Mouse (Mus musculus) spleen, postnatal 10 days (tissue): ENCODE measurements around the gene Adra1b.

Experiments
- DNase-seq, 2 experiments: peaks; one replicate each; pipeline ENCODE4 v3.0.0; 2021 to 2022; ENCODE audit warnings: low spot score in 2 of 2

Adra1b gene

DNA sequence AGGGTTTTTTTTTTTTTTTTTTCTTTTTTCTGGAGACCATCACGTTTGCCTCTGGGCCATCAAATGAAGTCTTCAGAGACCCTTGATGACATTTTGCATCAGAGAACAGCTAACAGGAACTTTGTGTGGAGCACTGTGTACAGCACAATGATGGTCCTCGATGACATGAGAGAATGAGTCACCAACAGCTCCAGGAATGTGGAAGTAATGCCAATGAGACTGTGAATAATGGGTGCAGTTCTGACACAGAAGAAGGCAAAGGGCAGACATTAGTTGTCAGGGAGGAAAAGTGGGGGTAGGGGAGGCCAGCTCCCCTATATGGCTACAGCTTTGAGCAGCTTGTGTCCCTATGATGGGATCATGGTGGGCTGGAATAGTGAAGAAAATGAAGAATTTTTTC lies 5.7 kb downstream of the Adra1b start:
- DNase-seq, result no peak

DNA sequence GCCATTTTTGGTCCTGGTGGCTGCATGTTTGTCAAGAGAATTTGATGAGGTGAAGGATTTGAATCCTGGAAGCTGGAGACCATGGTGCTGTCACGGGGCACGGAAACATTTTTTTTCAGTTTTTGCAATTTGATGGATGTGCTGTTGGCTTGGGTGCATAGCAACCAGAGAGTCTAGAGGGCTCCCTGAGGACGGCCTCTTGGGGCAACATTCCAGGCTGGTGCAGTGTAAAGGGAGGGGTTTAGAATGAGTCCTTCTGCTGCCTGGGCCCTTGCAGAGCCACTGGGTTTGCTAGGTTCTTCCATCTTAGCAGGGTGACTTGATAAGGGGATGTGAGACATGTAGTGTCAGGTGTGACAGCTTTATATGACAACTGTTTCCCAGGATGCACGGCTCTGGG lies 8.5 kb downstream of the Adra1b start:
- no peak for DNase-seq

DNA sequence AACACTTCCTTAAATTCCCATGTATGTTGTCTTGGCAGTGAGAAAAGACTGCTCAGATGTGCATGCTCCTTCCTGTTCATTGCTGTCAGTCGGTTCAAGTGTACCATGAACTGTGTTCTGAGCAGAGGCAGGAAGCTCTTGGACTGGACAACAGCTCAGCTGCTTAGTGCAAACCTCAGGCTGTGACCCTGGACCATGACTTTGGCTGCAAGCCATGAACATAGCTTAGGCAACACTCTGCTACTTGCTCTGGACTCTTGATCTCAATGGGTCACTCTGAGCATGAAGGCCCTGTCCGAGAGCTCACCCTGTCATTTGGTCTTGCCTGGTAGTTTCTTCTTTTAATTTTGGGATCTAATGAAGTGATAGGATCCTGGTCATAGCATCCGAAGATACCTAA lies 9.6 kb downstream of the Adra1b start:
- no peak for DNase-seq

DNA sequence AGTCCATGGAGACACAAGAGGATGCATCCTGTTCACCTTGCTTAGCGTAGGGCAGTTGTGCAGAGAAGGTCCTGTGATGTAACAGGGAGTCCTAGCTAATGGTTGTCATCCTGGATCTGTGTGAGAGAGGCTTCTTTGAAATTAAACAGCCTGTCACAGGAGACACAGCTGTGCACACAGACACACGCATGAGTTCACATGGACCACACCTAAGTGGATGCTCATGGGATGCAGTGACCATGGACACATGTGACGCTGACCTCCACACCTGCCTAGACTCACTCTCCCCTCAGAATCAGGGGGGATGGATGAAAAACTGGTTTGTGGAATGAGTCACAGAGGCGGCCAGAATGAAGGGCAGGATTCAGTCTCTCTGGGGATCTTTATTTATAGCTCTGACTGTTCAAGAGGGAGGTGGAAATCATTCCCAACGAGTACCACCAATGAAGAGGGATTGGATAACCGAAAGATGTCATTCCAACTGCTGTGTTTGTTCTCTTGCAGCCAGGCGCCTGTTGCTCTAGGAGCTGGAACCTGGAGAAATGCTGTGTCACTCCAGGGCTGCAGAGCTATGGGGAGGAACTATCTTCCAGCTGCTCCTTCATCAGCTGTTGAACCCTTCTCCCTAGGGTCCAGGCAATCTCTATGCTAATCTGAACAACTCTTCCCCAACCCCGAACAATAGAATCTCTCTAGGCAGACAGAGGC lies 11.6 kb downstream of the Adra1b start:
- no peak for DNase-seq

DNA sequence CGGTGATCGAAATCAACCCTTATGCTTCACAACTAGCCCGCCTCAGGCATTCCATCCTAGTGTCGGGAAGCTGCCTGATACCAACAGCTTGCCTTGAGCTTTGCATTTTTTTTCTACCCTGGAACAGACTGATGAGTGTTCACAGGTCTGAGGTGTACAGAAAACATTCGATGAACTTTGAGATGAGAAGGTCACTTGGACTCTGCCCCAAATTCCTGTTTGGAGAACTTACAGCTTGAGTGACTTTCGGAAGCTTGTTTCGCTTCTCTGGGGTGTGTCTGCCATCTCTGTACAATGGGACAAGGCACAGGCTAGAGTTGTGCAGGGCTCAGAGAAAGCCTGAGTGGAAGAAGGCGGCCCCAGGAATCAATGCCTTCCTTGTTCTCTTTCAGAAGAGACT lies 12.3 kb downstream of the Adra1b start:
- no peak for DNase-seq

DNA sequence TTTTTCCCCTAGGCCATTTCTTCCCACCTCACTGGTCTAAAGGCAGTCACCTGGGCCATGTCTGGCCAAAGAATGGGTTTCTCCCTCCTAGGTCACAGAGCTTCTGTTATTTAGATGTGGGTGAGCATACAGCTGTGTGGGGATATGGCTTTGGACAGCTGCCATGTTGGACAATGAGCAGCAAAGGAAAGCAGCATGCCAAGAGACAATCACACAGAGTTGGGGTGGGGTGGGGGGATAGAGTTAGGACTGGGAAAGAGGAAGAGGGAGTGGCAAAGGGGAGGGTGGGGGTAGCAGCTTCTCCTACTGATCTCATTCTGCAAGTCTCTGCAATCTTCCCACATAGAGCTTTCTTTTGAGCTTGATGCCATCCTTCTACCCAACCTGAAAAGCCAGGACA lies 13.4 kb downstream of the Adra1b start:
- DNase-seq, result no peak

DNA sequence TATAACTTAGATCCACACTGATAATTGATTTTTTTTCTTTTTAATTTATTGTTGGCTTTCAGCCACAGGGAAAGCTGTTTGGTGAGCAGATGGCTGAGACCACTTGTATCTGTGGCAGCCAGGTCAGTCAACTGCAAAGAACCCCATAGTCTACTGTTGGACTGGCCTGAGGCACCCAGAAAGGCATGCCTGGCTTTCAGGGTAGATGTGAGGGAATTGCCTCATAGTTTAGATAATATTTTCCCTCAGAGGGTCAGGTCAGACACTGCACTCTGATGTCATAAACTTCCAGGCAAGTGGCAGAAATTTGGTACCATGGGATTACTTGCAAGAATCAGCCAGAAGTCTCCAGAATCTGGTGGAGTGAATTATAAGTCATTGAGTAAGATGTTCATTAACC lies 16.5 kb downstream of the Adra1b start:
- no peak for DNase-seq

DNA sequence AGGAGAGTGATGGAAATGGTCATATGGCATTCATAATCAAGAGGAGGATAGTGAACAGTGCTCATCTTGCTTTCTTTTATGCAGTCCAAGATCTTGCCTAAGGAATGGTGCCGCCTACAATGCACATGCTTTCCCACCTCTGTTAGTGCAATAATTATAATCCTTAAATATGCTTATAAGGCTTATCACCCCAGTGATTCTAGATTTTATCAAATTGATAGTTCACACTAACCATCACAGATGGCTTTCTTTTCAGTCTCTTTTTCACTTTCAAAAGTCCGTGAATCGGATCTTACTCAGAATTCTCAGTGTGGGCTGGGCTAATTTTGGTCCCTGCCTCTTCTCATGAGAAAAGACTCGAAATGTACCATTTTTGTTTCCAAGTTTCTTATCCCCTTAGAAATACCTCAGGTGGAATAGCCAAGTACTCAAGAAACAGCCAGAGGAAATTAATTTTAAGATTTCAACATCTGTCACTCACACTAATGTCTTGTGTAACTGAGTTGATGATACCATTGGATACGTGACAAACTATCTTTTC lies 17.3 kb downstream of the Adra1b start:
- DNase-seq, result no peak

DNA sequence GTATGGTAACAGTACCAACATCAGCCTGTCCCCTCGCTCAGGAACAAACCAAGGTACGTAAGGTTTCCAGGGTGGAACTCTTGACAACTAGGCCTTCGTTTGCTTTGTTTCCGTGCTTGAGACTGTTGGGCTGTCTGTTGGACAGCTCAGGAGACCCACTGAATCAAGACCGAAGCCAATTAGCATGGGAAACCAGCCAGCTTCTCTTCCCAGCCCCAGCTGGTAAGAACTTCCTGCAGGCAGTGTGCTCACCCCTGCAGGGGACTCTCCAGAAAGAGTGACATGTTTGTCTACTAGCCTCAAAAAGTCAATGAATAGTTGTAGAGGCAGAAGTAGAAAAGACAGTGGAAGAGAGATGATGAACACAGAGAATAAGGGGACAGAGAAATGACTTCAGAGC lies 23.8 kb downstream of the Adra1b start:
- DNase-seq, result no peak

DNA sequence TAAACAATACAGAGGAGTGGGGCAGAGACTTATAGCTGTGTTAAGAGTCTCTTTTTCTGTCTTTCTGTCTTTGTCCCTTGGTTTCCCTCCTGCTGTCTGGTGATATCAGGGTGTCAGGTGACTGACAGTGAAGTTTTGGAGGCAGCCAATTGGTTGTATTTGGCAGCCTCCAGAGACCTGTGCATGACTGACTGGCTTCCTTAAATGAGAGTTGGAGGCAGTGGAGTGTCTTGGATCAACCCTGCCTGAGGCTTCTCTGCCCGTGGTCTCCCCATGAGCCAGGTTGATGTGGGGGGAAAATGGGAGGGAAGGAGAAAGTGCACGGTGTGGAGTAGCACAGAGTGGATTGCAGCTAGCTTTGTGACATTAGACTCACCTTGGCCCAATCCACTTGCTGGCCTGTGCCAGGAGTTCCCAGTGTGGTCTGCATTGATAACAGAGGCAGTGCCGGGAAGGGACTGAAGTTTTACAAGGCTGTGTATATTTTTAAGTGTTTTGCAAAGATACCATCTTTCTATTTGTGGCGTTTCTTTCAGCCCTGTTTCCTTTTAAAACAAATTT lies 33.2 kb downstream of the Adra1b start:
- no peak for DNase-seq

DNA sequence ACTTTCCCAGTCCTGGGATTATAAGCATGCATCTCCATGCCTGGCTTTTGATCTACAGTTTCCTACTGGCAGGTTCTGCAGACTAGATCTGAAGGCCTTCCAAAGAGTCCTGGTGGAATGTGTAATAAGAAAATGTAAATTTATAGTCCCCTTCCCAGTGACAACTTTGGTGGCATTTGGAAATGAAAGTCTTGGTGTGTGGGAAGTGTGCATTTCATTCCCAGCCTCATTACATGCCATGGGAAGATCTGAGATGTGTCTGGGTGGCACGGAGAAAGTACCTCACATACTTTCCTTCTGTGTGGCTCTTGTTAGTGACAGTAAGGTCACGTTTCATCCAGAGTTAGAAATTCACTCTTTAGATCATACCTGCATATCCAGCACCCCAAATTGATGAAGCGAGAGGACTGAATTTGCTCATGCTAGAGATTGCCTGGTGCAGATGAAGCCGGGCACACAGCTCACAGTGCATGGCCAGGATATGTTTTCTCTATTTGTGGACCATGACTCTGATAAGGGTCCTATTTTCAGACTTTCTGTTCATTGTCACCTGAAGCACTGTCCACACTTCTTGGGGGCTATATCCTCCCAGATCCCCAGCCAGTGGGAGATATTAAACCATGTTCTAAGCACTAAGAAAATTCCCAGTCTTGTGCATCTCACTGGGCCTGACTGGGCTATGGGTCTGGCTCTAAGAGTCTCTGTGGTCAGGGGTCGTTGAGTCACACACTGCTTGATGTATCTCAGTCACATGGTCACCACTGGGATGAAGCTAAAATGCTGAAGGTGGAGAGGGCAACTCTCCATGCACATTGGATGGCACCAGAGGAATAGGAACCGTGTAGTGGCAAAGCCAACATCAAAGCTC lies 35.5 kb downstream of the Adra1b start:
- DNase-seq, result no peak

DNA sequence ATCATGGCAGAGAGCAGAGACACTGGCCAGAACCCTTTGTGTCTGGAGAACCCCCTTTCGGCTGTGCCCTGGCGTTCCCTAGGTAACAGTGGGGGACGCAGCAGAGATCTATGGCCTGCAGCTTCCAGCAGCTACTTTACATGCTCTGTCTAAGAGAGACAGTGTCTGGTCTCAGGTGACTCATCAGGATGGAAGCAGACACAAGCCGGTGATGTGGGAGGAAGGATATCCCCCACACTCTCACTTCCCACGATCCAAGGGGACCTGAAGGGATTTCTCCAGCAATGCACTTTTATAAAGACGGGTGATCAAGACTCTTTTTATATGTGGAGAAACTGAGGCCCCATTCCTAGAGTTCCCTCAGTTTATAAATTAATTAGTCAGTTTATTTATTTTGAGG lies 48.0 kb downstream of the Adra1b start:
- DNase-seq, result no peak

DNA sequence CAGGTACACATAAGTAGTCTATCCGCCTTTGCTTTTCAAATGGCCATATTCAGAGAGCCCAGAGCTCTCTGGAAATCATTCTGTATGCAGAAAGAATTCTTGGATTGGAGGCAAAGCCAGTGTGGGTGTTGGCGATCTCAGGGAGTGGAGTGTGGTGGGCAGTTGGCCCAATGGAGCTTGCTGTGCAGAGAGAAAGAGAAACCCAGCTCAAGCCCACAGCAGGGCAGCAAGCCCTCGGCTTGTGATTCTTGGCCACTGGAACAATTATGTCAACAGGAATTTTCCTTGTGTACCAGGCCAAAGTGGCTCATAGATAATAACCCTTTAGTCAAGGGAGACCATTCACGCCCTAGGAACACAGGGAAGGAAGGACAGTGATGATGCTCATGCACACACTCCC lies 53.0 kb downstream of the Adra1b start:
- no peak for DNase-seq

DNA sequence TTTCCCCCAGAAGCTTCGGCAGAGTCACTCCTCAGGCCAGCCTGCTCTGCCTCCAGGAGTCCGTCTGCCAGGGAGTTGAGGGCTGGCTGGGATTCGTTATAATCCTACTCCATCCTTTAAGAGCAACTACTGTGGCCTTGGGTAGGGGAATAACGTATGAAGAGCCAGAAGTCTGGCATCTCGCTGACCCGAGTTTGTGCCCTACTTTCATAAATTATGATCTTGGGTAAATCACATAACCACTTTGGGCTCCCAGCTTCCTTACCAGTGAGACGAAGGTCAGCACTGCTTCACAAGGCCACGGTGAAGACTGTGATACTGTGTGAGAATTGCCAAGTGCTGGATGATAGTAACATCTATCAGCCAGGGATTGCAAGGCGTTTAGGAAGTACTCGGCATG lies 59.4 kb downstream of the Adra1b start:
- DNase-seq, result no peak

DNA sequence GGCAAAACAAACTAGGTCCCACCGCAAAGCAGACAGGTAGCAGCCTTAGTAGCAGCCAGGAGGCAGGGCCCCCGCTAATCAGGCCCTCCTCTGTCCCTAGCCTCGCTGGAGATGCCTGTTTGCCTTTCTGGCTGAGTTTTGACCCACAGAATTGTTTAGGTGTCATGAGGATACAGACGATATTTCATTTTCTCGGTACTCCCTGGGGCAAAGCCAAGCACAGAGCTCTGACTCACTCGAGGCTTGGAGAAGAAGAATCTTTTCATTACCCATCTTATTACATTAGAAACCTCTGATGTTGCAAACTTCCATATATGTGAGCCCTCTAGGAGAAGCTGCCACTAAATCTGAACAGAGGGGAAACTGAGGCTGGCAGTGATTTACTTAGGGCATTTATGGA lies 60.5 kb downstream of the Adra1b start:
- DNase-seq, result no peak

DNA sequence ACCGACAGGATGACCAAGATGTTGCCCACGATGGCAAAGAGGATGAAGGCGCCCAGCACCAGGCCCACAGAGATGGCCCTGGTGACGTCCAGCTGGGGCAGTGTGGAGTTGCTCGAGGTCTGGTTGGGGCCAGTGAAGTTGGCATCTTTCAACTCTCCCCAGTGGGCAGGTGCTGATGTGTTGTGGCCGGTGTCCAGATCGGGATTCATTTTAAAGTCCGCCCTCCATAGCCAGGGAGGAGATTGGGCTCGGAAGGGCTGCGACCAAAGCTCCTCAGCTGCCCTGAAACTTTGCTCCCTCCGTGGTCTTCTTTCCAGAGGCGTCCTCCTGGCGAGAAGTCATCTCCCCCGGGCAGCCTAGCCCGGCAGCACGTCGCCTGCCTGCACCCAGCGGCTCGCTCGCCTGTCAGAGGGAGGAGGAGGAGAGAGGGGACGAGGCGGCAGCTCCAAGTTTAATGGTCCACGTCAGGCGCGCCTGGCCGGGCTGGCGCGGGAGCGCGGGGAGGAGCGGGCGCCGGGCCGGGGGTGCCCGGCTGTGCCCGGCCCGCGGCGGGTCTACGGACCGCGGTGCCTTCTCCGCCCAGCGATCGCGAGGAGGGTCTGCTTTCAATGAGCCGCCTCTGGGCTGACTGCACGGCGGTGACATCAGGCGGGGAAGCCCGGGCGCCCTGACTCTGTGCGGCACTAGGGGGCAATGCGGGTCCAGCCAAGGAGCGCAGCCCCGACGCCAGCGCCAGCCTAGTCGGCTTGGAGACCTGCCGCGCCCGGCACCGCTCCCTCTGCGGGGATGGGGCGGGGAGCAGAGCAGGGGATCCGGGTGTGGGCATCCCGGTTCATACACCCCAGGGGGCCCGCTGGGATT lies 64.9 kb downstream of the Adra1b start:
- DNase-seq, result peak; percentile 6 to 41

DNA sequence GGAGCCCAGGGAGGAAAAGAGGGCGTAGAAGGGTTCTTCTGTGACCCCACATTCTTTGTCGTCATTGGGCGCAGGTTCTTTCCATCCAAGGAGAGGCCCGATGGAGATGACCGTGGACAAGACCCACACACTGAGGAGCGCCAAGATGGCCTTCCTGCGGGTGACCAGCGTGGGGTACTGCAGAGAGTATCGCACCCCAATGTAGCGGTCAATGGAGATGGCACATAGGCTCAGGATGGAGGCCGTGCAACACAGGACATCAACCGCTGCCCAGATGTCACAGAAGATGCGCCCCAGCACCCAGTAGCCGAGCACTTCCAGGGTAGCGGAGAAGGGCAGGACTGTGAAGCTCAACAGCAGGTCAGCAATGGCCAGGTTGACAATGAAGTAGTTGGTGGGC lies 65.6 kb downstream of the Adra1b start:
- DNase-seq, result no peak

DNA sequence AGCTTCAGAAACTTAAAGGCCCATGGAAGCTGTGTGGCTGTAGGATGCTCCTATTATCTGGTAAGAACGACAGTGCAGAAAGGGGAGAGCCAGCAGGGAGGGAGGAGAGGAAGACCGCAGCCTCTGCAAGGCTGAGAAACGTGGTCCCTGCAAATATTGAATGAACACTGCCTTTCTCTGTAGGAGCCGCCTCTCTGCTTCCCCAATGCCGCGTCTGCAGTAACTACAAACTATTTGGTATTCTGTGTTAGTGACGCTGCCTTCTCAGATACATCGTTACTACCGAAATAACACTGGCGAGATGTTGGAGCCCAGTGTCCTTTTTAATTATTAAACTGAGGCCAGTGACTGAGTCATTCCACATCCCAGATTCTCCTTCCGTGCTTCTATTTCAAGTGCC lies 66.5 kb downstream of the Adra1b start:
- DNase-seq, result no peak

DNA sequence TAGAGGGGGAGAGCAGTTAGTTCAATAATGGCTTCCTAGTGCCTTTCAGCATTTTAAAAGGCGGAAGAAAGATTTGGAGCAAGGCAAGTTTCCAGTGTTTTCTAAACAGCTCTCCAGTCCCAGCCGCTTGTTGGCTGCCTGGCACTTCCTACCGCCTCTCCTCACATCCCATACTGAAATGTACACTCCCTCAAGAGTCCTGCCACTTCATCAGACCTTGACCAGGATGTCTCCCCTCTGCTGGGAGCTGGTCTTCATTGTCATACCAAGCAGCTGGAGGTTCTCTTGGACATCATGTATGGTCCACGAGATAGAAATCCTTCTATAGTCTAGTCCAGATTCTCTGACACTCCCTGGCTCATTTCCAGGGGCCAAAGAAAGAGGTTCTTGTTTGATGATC lies 69.5 kb downstream of the Adra1b start:
- DNase-seq, result no peak

DNA sequence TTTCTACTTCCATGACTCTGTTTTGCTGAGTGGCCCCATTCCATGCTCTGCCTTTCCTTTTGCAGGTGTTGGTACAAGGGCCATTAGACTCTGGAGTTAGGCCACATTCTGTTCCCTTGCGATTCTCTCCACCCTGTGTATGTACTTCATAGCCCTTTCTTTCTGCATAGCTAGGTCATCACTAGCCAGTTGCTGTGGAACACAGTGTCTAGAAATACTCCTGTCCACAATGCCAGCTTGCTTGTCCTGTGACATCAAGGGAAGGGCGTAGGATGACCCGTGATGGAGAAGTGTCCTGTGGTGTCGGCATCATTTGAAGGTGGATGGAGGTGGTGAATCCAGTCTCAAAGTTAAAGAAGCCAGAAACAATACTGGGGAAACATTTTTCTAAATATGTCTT lies 74.2 kb downstream of the Adra1b start:
- DNase-seq, result no peak

DNA sequence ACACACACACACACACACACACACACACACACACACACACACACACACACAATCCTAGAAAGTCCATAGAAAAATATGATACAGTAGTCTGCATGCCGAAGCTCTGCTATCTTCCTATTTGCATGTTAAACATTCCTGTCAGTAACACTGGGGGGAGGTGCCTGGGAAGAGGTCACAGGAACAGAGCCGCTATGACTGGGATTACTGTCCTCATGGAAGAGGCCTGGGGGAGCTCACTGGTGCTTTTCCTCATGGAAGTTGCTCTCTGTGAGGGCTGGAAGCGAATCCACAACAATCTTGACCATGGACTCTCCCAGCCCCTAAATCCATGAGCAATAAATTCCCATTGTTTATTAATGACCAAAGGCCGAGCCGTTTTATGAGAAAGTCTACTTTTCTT lies 77.7 kb downstream of the Adra1b start:
- no peak for DNase-seq
